Mouse (Mus musculus): Measurements from ENCODE around the gene Polr2e.

- TF ChIP-seq CTCF (IDR thresholded peaks at IDR 0.05; ENCODE audit: borderline replicate concordance, control insufficient read depth, extremely low read depth, insufficient read depth, low read length, poor library complexity) = no peak
- no peak for TF ChIP-seq POLR2A (IDR thresholded peaks at IDR 0.05; ENCODE audit: control insufficient read depth, extremely low read depth, insufficient read depth, low read length, poor library complexity)
These were observed 30.4 kb upstream of the Polr2e start for GRCm38 (mm10) chr10:80069948-80070450.

All from thymus, adult 2 months (tissue).